Mouse (Mus musculus): ENCODE results near the gene Ucn. TPM values are rescaled to one million over a fixed set of nuclear protein-coding genes. Genes with fewer than 3 reads are reported as not detected.
A peak's percentile ranks its signal among the peaks of the same experiment; 100 is the strongest.

Ucn gene
- polyA plus RNA-seq (2016; fragmentation: Nextera tagmentation; extraction: Ambion mirVana): not detected in 2 replicates

DNA sequence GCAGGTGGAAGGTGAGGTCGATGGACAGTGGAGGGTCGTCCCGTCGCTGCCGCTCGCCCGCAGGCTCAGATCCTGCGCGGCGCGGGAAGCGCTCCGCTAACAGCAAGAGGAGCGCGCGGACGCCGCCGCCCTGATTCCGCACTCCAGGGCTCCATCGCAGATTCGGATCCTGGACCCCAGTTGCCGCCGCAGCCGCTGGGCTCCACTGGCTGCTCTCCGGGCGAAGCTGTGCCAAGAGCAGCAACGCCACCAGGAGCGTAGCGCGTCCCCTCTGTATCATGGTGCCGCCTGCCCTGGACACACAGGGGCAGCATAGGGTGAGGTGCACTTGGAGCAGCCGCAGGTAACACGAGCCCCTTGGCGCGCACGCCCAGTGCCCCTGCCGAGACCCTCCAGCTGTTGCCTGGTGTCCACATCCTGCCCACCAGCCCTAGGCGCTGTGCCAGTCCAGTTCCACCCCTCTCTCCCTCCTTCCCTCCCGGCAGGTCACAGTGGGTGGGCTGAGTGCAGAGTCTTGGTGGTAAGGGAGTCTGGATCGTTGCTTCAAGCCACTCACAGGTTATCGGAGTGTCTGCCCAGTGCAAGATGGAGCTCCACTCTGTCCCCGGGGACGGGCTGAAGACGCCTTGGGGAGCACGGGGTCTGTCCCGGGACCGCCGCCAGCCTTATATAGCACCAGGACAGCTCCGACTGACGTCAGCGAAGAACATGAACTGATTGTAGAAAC, at the start of gene Ucn:
Gene Ucn, minus strand, starts transcription at position 589 of the 727 bp plus-strand sequence.
- DNase-seq (ENCODE audit: extremely low spot score, low spot score): peak; percentile 26

DNA sequence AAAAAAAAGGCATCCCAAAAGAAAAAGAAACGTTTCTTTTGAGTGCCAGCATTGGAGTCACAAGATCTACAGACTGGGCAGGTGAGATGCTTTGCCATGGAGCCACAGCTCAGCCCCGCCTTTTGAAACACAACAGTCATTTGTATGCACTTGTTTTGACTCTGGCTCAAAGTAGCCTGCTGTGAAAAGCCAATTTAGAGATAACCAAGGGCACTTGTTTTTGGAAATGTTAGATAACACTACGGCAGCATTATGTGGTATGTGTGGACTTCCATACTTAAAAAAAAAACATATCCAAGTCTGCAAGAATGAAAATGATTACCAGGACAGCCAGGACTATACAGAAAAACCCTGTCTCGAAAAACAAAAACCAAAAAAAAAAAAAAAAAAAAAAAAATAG, 45.0 kb upstream of the Ucn start:
- peaks cover 23% of the 10 kb centered on the region for H3K36me3 ChIP-seq (replicated peaks)
- H3K4me3 ChIP-seq: no peak overlapping the region
- peaks cover 11% of the 10 kb centered on the region for H3K4me1 ChIP-seq
- 68% methylated on average over 4 of the region's 4 CpGs for WGBS
- no peak overlapping the region for H3K27ac ChIP-seq
- H3K9me3 ChIP-seq: no peaks in the 10 kb centered on the region
- H3K27me3 ChIP-seq (ENCODE audit: poor library complexity, severe bottlenecking): no peaks in the 10 kb centered on the region
- DNase-seq (ENCODE audit: extremely low spot score, low spot score): no peak

More for the DNA sequence above, at the start of gene Ucn:
- Histone ChIP-seq H3K9me3 (no peaks in the 10 kb centered on the region), H3K4me1 (peaks cover 30% of the 10 kb centered on the region), H3K4me3 (peak within 1 kb of the TSS; percentile 45), H3K36me3 (replicated peaks) (peaks cover 12% of the 10 kb centered on the region), H3K27me3 (ENCODE audit: poor library complexity, severe bottlenecking) (peaks cover 69% of the 10 kb centered on the region), H3K27ac (no peak within 1 kb of the TSS)
- WGBS: 1% methylated on average over 52 of the region's 52 CpGs

DNA sequence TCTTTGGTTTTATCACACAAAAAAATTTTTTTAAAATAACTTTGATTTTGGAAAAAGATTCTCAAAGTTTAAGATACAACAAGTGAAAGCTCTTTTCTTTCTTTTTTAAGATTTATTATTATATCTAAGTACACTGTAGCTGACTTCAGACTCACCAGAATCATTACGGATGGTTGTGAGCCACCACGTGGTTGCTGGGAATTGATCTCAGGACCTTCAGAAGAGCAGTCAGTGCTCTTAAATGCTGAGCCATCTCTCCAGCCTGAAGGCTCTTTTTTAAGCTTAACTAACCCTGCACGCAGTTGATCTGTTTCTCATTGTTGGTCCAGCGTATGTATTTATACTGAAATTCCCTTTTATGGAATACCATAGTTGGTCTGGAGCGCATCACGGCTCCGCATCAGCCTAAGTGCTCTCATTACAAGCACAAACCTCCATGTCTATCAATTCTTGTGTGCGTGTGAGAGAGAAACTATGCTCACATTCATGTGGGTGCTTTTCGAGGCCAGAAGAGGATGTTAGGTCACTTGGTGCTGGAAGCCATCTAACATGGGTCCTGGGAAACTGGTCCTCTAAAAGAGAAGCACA, 42.6 kb upstream of the Ucn start:
- peaks cover 18% of the 10 kb centered on the region for H3K36me3 ChIP-seq (replicated peaks)
- 95% methylated on average over 9 of the region's 9 CpGs for WGBS
- H3K4me1 ChIP-seq: peaks cover 16% of the 10 kb centered on the region
- DNase-seq (ENCODE audit: extremely low spot score, low spot score): no peak
- no peaks in the 10 kb centered on the region for H3K9me3 ChIP-seq
- peak overlapping the region; percentile 71; the same call in 1 of the 2 replicates for H3K4me3 ChIP-seq
- H3K27me3 ChIP-seq (ENCODE audit: poor library complexity, severe bottlenecking): no peaks in the 10 kb centered on the region
- no peak overlapping the region for H3K27ac ChIP-seq

DNA sequence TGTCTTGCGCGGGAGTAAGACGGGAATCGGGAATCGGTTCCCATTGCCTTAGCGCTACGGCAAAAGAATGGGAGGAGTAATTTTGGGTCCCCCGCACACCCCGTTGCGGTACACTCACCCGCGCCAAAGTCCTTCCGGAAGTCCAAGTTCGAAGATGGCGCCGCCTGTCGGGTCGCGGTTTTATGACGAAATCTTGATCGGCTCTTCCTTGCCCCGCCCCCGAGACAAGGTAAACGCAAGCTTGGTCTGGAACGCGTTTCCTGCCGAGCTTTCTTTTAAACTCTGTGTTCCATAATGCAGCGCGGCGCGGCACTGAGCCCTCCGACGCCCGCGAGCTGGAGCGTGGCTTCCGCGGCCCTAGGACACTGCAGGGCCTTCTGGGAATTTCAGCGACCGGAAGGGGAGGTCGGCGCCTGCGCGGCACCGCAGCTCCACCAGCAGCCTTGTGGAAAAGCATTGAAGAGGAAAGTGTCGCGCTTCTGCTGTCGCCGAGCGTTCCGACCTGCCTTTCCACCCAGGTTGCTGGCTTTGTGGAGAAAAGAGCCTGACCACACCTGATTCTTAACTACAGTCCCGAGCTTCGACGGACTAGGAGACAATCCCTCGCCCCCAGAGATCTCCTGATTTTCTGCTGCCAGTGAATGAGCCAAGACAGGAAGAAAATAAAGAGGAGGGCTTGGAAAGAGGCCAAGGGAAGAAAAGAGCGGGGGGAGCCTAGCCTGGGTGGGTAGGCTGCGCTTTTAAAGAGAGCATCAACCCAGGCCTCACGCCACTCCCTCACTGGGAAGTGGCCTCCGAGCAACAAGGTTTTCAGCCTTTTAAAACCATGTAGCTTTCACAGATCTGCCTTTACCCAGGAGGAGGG, 41.4 kb upstream of the Ucn start, which contains the start of the genes Gm29609 and Gtf3c2:
Gene Gm29609, minus strand, starts transcription at position 146 of the 865 bp plus-strand sequence.
Gene Gtf3c2, minus strand, starts transcription at position 379 of the 865 bp plus-strand sequence.
- no peaks in the 10 kb centered on the region for H3K9me3 ChIP-seq
- DNase-seq (ENCODE audit: extremely low spot score, low spot score): peak; percentile 87
- H3K4me1 ChIP-seq: peaks cover 16% of the 10 kb centered on the region
- peaks cover 24% of the 10 kb centered on the region for H3K36me3 ChIP-seq (replicated peaks)
- no peaks in the 10 kb centered on the region for H3K27me3 ChIP-seq (ENCODE audit: poor library complexity, severe bottlenecking)
- peak within 1 kb of the TSS; percentile 71 for H3K4me3 ChIP-seq
- peak within 1 kb of the TSS; percentile 92 for H3K27ac ChIP-seq
- WGBS: under 1% methylated on average over 59 of the region's 59 CpGs

DNA sequence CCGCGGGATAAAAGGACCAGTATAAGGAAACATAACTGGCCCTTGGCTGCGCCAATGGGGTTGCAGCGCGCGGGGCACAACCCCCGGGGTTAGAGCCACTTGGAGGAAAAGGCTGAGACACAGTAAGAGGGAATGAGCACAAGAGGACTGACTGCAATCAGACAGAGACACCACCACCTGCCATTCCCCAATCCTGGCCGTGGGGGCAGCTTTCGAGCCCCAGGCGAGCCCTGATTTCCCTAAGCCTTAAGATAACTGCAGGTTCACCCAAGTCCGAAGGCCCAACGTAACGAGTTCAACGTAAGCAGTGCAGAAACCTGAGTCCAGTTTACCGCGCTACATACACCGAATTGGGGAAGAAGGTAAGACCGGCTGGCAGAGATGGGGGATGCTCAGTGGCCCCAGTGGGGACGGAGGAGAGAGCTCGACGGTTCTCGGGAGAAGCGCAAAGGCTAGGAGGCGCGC, 40.7 kb upstream of the Ucn start:
- Histone ChIP-seq H3K4me3 (peak overlapping the region; percentile 71), H3K27me3 (ENCODE audit: poor library complexity, severe bottlenecking) (no peaks in the 10 kb centered on the region), H3K27ac (peak overlapping the region; percentile 92), H3K36me3 (replicated peaks) (peaks cover 31% of the 10 kb centered on the region), H3K9me3 (no peaks in the 10 kb centered on the region), H3K4me1 (peaks cover 16% of the 10 kb centered on the region)
- WGBS: under 1% methylated on average over 25 of the region's 25 CpGs
- DNase-seq (ENCODE audit: extremely low spot score, low spot score): no peak

DNA sequence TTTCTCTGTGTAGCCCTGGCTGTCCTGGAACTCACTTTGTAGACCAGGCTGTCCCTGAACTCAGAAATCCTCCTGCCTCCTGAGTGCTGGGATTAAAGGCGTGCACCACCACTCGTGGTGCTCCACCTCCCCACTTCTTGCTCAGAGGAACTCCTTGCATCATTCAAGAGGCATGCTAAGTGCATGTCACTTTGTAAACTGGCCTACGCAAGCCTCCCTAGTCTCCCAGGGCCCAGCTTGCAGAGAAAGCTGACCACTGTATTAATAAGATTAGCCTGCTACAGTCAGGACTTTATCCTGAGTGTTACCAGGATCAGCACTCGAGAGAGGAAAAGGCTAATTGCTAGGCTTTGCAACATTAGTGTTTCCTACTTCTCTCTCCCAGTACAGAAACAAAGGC, 30.0 kb upstream of the Ucn start:
- H3K4me3 ChIP-seq: no peak overlapping the region
- 90% methylated on average over 4 of the region's 4 CpGs for WGBS
- H3K27ac ChIP-seq: no peak overlapping the region
- no peaks in the 10 kb centered on the region for H3K9me3 ChIP-seq
- DNase-seq (ENCODE audit: extremely low spot score, low spot score): no peak
- H3K36me3 ChIP-seq (replicated peaks): peaks cover 98% of the 10 kb centered on the region
- H3K27me3 ChIP-seq (ENCODE audit: poor library complexity, severe bottlenecking): no peaks in the 10 kb centered on the region
- no peaks in the 10 kb centered on the region for H3K4me1 ChIP-seq

DNA sequence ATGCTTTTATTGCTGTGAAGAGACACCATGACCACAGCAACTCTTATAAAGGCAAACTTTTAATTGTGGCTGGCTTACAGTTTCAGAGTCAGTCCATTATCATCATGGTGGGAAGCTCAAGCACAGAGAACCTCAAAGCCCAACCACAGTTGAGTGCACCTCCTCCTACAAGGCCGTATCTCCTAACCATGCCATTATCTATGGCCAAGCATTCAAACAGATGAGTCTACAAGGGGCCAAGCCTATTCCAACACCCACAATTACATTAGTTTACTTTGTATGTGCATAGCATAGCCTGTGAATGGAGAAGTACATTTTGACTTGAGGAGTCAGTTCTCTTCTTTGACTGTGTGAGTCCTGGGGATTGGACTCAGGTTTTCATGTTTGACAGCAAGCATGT, 26.2 kb upstream of the Ucn start:
- H3K4me3 ChIP-seq: no peak overlapping the region
- H3K9me3 ChIP-seq: no peaks in the 10 kb centered on the region
- DNase-seq (ENCODE audit: extremely low spot score, low spot score): no peak
- H3K4me1 ChIP-seq: no peaks in the 10 kb centered on the region
- no peaks in the 10 kb centered on the region for H3K27me3 ChIP-seq (ENCODE audit: poor library complexity, severe bottlenecking)
- H3K27ac ChIP-seq: no peak overlapping the region
- WGBS: 95% methylated on average over 1 of the region's 1 CpGs
- peaks cover 99% of the 10 kb centered on the region for H3K36me3 ChIP-seq (replicated peaks)

DNA sequence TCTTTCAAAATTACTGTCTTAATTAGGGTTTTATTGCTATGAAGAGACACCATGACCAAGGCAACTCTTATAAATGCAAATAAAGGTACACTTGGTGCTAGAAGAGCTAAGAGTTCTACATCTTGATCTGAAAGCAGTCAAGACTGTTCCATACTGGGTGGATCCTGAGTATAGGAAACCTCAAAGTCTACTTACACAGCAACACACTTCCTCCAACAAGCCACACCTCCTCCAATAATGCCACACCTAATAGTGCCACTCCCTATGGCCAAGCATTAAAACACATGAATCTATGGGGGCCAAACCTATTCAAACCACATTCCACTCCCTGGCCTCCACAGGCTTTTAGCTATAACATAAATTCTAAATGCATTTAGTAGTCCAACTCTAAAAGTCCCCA, 23.8 kb upstream of the Ucn start:
- H3K27me3 ChIP-seq (ENCODE audit: poor library complexity, severe bottlenecking): no peaks in the 10 kb centered on the region
- H3K27ac ChIP-seq: no peak overlapping the region
- no peak overlapping the region for H3K4me3 ChIP-seq
- H3K9me3 ChIP-seq: no peaks in the 10 kb centered on the region
- H3K4me1 ChIP-seq: no peaks in the 10 kb centered on the region
- no peak for DNase-seq (ENCODE audit: extremely low spot score, low spot score)
- peaks cover 99% of the 10 kb centered on the region for H3K36me3 ChIP-seq (replicated peaks)

DNA sequence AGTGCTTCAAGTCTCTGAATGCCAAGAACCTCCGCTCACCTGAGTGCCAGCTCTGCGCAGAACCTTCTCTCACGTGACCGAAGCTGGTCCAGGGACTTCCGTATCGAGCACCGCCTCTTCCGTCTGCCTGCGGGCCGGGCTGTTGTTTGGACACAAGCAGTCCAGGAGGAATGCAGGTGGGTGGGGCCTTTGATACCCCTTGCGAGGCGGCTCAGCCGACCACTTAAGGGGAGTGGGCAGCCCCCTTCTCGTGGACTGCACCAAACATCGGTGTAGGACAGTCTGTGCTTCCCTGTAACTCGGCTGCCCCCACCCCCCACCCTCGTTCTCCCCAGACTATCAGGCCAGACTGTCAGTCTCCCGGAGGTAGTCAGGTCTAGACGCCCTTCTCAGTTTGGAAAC, 15.5 kb upstream of the Ucn start, which contains the start of gene Mpv17:
Gene Mpv17, minus strand, starts transcription at position 100 of the 402 bp plus-strand sequence.
- WGBS: under 1% methylated on average over 19 of the region's 19 CpGs
- peaks cover 47% of the 10 kb centered on the region for H3K36me3 ChIP-seq (replicated peaks)
- peak within 1 kb of the TSS; percentile 84 for H3K27ac ChIP-seq
- no peaks in the 10 kb centered on the region for H3K27me3 ChIP-seq (ENCODE audit: poor library complexity, severe bottlenecking)
- DNase-seq (ENCODE audit: extremely low spot score, low spot score): peak; percentile 87
- no peaks in the 10 kb centered on the region for H3K9me3 ChIP-seq
- peaks cover 18% of the 10 kb centered on the region for H3K4me1 ChIP-seq
- peak within 1 kb of the TSS; percentile 72 for H3K4me3 ChIP-seq

DNA sequence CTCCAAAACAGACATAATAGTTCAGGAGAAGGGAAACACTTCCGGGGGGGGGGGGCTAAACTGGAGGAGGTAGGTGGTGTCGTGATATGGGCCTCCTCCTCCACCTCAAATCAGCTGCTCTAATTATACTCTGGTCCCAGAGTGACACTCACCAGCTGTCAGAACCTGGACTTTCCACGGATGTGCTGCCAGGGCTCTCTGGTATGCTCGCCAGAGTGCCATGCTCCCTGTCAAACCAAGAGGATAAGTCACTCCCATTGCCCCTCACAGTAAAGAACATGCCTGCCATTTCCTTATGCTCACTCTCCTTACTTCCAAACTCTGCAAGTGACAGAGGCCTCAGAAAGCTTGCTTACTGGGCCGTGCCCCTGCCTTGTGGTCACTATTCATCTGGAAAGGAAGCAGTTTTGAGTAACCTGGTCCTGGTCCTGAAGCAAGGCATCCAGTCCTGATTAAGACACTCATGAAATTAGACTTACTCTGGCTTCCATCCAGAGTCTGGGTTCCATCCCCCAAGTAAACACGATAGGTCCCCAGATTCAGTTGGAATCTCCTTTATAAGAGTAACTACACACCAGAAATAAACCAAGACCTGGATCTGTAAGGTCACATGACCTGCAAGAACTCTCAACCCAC, 15.0 kb upstream of the Ucn start:
- Histone ChIP-seq H3K27ac (peak overlapping the region; percentile 84), H3K9me3 (no peaks in the 10 kb centered on the region), H3K27me3 (ENCODE audit: poor library complexity, severe bottlenecking) (no peaks in the 10 kb centered on the region), H3K4me1 (peaks cover 18% of the 10 kb centered on the region), H3K4me3 (peak overlapping the region; percentile 72), H3K36me3 (replicated peaks) (peaks cover 42% of the 10 kb centered on the region)
- DNase-seq (ENCODE audit: extremely low spot score, low spot score): no peak
- 51% methylated on average over 6 of the region's 6 CpGs for WGBS

DNA sequence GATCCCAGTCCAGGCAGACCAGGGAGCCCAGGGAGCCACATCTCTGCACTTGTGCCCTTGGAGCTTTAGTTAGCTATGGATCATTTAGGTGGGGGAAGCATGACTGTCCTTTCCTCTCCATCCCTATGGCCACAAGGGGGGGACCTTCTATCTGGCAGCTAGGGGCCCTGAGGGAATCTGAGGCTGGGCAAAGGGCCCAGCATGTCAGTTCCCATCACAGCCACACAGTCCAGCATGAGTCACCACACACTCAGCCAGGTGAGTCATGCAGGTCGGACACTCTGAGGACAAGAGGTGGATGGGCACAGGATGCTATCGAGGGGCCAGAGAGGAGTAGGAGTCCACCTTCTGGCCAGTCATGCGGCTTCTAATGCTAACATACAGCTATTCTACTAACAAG, 13.1 kb upstream of the Ucn start:
- Histone ChIP-seq H3K27me3 (ENCODE audit: poor library complexity, severe bottlenecking) (no peaks in the 10 kb centered on the region), H3K36me3 (replicated peaks) (peaks cover 35% of the 10 kb centered on the region), H3K9me3 (no peaks in the 10 kb centered on the region), H3K27ac (no peak overlapping the region), H3K4me3 (no peak overlapping the region), H3K4me1 (peaks cover 18% of the 10 kb centered on the region)
- no peak for DNase-seq (ENCODE audit: extremely low spot score, low spot score)
- WGBS: 91% methylated on average over 3 of the region's 3 CpGs

DNA sequence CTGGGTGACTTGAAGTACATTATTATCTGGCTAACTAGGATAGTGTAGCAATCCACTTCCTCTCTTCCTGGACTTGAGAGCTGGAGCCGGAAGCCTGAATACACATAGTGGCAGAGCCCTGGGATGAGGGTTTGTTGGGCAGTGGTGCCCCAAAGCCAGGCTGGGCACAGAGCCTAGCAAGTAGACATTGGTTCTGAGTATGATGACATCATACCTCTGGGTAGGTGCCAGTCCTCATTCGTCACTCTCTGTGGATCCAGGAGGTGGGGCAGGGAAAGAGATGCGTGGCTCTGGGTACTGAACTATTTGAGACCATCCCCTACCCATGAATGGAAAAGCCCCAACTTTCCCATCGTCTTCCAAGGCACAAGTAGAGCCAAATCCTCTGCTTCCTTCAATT, 11.2 kb upstream of the Ucn start:
- H3K9me3 ChIP-seq: no peaks in the 10 kb centered on the region
- H3K27me3 ChIP-seq (ENCODE audit: poor library complexity, severe bottlenecking): no peaks in the 10 kb centered on the region
- no peak overlapping the region for H3K4me3 ChIP-seq
- no peak overlapping the region for H3K27ac ChIP-seq
- peaks cover 17% of the 10 kb centered on the region for H3K4me1 ChIP-seq
- DNase-seq (ENCODE audit: extremely low spot score, low spot score): no peak
- H3K36me3 ChIP-seq (replicated peaks): peaks cover 31% of the 10 kb centered on the region
- WGBS: 96% methylated on average over 4 of the region's 4 CpGs

All from forebrain, embryonic 10.5 days (tissue).